Mouse (Mus musculus) lung, postnatal 0 days (tissue): ENCODE results near the gene Art4.

Source experiments
- CTCF ChIP-seq: IDR thresholded peaks from 2 replicates; pipeline ENCODE4 v1.5.1; 2016; ENCODE audit warnings: antibody characterized with exemption, mild to moderate bottlenecking
- EP300 ChIP-seq: IDR thresholded peaks from 2 replicates; pipeline ENCODE4 v1.6.1; 2016; ENCODE audit warnings: antibody characterized with exemption, mild to moderate bottlenecking, control low read depth

DNA sequence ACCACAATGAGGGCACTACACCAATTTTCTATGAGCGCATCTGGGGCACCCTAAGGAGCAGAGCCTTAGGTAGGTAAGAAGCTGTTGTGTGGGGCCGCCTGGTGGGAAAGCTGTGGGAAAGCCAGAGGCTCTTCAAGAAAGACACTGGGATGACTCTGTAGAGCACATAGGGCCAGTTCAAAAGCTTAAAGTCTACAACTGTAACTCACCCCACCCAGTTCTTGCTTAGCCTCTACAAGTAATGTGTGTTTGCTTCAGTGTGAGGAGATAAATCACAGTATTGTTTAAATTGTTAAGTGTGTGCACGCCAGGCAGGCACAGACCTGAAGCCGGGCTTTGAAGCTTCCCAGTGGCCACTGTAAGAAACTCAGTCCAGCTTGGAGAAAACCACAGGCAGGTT lies 8.6 kb upstream of the Art4 start:
- TF ChIP-seq CTCF (no peak), EP300 (no peak)
